Mouse (Mus musculus) heart, adult 11 months (tissue): ENCODE data around the gene Actn4.

Source experiments
- DNase-seq: peaks from one replicate; pipeline ENCODE4 v3.0.0; 2022

The Actn4 gene

DNA sequence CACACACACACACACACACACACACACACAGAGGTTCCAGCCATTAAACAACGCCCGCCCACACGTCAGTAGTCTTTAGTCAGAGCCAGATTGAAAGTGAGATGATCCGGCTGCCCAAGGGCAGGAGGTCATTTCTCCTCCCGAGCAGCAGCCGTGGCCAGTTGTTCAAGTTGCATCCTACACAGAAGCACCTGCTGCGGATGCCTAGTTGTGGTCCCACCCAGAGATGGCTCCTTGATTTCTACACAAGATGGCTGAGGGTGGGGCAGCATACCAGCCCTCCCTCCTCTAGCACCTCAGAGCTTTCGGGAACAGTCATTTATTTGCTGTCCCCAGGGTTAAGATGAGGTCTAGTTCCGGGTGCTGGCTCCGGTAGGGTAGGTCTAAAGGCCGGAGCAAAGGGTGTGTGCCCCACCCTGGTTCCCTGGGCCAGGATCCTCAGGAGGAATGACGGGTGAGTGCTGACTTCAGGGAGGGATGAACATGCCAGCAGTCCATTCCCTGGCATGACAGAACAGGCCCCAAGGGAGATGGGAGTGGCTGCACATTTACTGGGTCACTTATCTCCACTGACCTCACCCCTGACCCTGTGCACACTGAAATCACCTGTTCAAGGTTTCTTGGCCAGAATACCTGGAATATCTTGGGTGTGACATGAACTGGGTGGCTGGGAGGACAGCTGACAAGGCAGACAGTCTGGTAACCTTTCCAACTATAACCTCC lies 7.7 kb upstream of the Actn4 start:
- DNase-seq: peak; percentile 94

DNA sequence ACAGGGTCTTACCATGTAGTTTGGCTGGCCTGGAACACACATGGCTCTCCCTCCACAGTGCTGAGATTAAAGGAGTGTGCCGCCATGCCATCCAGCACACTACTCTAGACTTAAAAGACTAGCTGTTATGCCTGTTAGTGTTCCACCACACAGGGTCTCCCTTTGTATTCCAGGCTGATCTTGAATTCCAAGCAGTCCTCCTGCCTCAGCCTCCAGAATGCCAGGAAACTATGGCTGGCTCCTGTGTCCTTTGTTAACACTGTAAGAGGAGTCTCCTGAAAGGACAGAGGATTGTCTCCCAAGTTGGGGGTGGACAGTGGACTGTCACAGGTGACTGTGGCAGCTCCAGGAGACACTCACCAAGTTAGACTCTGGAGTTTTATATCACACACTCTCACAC lies 7.1 kb upstream of the Actn4 start:
- DNase-seq: peak; percentile 83

DNA sequence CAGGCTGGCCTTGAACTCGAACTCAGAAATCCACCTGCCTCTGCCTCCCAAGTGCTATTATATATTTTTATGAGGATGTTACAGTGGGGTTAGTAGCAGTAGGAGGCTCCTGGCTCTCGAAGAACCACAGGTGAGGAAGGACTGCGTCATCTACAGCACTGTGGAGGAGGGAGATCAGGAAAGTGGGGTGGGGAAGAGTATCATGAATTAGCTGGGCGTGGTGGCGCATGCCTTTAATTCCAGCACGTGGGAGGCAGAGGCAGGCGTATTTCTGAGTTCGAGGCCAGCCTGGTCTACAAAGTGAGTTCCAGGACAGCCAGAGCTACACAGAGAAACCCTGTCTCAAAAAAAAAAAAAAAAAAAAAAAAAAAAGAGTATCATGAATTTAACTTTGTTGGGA lies 6.0 kb upstream of the Actn4 start:
- DNase-seq: peak; percentile 85

DNA sequence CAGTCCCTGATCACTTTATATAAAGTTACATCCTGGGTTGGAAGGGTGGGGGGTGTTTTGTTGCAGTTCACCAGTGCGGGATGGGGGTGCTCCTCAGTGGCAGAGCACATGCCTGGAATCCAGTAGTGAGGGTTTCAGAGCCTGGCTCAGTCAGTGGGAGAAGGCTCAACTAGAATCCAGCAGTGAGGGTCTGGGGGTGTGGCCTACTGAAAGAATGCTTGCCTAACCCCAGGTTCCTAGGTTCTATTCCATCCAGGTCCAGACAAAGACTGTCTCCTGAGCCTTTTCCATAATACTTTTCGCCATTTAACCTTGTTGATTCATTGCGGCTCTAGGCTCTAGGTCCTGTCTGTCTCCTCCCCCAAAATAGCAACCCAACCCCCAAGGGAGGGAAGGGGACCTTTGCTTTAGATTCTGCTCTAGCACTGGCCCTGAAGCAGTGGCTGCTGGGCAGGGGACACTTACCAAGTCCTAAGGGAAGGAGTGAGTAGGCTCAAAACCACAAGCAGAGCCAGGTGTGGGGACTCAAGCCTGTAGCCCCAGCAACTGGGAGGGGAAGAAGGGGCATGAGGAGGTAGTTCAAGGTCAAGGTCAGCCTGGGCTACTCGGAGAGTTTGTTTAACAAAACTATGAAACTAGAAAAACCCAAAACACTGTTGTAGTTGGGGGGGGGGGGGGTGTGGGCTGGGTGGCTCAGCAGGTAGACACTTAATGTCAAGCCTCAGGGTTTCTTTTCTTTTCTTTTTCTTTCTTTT lies 4.8 kb upstream of the Actn4 start:
- peak; percentile 95 for DNase-seq

DNA sequence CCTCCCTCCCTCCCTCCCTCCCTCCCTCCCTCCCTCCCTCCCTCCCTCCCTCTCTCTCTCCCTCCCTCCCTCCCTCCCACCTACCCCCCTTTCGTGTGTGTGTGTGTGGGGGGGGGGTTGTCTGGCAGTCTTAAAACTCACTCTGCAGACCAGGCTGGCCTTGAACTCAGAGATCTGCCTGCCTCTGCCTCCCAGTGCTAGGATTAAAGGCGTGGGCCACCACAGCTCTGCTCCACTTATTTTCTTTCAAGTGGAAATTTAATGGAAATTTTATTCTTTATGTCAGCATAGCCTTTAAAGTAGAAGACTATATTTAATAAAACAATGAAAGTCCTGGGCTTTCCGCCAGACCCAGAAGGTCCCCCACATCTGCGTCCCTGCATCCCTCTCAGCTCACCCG lies 4.0 kb upstream of the Actn4 start:
- DNase-seq: no peak

DNA sequence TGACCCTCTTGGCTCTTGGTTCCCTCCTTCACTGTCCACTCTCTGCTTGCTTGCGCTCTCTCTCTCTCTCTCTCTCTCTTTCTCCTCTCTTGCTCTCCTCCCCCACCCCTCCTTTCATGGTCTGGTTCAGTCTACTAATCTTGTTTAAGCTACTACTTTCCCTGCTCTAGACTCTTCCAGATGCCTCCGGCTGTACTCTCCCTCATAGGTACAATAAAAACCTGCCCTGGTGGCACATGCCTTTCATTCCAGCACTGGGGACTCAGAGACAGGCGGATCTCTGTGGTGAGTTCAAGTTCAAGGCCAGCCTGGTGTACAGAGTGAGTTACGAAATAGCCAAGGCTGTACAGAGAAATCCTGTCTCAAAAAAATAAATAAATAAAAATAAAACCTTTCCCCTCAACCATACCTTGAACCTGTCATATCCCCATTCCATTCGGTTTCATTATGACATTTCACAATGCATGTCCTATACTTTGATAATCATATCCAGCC lies 3.3 kb upstream of the Actn4 start:
- no peak for DNase-seq

DNA sequence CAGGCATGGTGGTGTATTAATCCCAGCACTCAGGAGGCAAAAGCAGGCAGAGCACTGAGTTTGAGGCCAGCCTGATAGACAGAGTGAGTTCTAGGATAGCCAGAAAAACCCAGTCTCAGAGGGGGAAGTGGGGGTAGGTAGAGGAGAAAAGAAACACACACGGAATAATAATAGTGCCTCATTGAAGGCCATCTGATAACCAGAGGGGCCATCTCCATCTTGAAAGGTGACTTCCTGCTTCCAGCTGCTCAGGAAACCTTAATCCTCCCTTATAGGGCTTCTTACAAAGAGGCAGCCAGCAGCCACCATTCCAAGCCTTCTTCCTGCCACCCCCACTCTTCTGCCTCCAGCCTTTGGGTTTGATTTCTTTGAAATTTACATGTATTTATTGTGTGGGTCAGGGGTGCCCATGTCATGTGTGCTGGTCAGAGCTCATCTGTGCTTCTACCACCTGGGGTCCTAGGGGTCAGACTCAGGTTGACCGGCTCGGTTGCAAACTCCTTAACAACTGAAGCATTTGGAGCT lies 1.3 kb upstream of the Actn4 start:
- peak; percentile 90 for DNase-seq

DNA sequence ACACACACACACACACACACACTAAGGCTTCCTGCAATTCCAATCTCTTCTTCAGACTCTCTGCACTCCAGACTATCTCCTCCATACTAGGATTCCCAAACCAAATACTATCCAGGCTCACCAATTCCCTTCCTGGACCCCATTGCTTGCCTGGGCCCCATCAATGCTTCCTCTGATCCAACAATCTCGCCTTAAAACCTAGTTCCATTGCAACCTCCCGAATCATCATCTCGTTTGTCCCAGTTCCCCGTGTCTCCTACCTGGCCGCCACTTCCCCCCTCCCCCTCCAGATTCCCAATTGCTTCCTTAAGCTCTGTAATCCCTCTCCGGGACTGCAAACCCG lies 585 bp downstream of the Actn4 start:
- no peak for DNase-seq

DNA sequence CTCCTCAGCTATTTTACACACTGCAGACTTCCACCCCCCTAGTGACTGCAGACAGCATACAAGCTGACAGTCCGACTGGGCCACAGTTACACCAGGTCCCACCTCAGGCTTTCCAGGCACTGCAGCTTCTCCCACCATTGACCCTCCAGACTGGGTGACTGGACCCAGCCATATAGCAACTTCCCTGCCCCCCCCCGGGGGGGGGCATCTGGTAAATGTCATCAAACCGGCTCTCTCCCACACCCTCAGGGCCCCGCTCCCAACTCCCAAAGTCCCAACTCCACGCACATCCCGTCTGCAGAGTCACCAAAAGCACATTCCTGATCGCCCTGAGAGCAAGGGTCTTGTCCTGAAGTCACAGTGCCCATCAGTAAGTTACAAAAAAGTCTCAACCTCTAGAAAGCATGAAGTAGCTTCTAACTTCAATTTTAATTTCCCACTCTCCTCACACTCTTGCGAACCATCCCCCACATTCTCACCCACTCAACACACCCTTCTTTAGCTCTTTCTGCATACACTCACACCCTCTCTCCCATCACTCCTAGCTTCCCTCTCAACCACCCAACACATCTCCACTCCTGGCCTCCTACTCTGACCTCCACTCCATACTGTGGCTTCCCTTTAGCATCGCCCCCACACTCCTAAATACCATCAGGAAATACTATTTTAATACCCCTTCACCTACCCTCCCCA lies 1.6 kb downstream of the Actn4 start:
- peak; percentile 93 for DNase-seq

DNA sequence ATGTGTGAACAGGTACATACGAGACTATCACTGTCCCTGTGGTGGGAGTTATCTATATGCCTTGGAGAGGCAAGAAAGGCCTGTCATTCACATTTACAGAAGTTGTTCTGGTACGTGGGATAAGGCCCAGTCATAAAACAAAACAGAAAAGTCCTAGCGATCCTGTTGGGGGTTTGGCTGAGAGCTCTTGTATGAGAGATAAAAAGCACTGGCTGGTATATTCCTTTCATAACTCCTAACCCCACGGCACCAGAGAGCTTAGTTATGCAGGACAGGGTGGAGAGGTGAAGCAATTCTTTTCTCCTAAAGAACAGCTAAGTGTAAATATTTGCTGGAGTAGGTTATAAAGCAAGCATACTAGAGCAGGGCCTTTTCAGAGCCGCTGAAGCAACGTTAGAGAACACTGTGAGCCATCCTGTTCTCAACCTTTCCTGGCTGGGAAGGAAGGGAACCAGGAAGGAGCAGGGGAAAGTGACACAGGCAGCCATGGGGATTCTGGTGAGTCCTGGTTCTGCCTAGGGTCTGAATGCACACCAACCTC lies 2.6 kb downstream of the Actn4 start:
- DNase-seq: peak; percentile 92

DNA sequence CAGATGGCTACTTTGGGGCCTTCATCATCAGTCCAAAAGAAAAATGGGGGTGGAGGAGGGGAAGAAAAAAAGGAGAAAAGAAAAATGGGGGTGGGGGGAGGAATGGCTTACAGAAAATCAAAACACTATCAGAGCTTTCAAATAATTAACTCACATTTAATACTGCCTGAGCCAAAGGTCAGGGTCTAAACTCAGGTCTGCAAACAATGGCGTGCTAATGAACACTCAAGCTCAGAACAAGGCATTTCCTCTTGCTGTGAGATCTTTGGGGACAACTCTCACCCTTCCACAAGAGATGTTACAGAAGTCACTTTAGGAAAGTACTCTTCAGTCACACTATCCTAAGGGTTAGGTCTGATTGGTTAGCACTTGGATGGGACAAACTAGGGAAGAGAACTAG lies 3.4 kb downstream of the Actn4 start:
- no peak for DNase-seq

DNA sequence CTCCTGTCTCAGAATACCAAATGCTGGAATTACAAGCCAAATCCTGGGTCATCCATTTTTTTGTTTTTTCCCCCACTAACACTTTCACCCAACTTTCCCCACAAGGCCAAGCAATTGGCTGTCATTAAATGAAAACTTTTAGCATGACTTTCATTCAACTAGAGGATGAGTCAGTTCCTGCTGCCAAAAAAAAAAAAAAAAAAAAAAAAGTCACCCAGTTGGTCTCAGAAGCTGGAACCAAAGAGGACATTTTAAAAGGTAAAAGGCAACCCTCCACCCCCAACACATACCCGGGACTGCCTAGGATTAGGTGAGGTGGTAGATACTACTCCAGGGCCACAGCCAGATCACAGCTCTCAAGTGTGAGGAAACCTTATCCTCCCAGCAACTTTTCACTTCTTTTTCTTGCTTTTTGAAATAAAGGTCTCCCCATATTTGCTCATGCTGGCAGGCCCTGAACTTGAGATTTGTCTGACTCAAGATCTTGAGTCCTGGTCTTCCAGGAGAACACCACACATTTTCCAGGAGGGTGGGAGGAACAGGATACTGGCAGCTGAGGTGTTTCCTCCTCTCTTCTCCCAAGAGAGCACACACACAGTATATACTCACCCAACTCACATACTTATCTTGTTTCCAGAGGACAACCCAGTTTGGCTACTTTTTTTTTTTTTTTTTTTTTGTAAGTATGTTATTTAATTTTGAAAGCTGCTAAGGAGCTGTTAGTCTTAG lies 4.0 kb downstream of the Actn4 start:
- DNase-seq: peak; percentile 92

DNA sequence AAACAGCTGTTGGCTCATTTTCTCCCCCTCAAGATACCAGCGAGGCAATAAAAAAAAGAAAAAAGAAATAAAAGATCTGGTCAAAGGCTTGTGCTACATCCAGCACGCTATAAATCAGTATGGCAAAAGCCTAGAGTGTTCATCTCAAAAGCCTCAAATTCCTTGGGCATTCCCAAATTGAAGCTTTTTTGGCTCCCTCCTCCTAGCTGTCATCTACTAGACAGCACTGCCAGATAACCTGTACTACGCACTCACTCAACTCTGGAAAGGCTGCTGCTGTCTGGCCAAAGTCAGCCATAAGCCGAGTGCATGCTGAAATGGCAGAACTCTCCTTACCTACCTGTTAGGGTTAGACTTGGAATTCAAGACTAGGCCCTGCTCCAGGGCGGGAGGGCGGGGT lies 4.9 kb downstream of the Actn4 start:
- no peak for DNase-seq

DNA sequence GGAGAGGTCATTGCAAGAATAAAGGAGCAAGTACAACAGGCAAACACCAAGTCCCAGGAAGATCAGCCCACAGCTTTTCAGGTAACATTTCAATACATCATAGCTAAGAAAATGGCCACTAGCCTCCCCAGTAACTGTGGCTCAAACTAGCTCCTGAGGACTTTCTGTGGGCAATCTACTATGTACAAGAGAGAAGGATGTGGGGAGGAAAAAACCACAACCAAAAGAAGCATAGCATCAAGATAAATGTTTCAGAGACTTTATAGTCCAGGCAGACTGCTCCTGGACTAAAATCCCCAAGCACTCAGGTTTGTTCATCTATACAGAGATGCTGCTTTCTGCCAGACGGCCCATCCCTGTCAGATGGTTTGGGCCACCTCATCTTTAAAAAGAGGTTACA lies 5.9 kb downstream of the Actn4 start:
- no peak for DNase-seq

DNA sequence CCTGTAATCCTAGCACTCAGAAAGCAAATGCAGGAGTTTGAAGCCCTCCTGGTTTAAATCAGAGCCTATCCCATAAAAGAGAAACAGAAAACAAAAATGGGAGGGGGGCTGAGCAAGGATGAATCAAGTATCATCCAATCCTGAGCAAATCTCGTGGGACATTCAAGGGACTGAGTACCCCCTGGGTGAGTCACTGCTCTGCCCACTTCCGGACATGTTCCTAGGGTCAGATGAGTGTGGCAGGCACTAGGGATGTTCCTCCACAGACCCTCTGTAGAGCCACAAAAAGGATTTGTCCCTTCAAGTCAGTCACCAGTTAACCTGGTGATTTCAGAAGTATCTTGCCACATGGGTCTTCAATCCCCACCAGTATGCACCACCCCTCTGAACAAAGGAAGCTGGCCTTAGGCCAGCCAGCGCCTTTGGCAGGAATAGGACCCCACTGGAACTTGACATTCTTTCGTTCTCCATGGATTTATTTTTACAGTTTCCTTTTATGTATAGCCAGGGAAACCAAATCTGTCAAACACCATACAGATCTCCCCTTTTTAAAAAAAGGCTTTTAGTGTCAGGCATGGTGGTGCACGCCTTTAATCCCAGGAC lies 6.7 kb downstream of the Actn4 start:
- no peak for DNase-seq

DNA sequence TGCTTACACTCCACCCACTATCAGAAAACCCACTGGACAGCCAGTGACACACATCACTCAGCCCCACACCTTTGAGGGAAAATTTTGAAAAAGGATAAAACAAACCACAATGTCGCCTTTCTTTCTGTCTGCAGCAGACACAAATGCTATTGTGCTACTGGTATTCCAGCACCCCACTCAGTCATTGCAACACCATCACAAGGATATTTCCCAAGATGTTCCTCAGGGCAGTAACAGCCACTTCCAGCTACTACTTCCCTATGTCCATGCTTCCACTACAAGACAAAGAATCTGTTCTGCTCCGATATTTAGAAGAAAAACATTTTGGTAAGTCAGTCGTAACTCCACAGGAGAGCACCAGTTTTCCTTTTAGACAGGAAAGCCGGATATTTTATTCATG lies 7.4 kb downstream of the Actn4 start:
- no peak for DNase-seq

DNA sequence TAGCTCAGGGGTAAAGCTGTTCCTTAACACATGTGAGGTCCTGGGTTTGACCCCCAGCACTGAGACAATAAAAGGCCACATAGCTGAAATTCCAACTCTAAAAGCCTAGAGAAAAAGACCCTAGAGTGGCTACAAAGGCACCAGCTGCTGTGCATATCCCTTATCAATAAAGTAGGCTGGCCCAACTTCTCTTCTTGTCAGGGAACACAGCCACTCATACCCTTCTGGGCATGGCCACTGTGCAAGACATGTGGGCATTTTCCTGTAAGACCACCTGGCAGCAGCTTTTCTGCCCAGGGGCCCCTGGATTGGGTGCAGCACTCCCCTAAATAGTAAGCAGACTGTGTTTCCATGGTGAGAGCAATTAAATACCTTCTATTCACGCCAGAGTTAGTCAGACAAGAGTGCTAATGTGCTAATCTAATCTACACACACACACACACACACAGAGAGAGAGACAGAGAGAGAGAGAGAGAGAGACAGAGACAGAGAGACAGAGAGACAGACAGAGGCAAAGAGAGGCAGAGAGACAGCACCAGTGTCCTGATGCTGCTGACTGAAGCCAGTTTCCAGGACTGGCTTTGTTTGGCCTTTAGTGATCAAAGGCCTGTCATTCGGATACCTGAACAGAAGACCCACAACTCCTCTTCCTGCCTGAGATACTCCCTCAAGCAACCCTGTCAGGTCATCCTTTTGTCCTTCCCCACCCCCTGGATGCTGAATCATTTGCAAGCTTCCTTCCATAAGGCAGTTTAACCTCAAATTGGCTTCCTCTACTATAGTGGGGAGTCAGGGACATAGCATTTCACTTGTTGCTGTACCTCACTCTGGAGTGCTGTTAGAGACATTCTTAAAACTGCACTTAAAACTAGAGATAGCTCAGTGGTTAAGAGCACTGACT lies 8.4 kb downstream of the Actn4 start:
- no peak for DNase-seq

DNA sequence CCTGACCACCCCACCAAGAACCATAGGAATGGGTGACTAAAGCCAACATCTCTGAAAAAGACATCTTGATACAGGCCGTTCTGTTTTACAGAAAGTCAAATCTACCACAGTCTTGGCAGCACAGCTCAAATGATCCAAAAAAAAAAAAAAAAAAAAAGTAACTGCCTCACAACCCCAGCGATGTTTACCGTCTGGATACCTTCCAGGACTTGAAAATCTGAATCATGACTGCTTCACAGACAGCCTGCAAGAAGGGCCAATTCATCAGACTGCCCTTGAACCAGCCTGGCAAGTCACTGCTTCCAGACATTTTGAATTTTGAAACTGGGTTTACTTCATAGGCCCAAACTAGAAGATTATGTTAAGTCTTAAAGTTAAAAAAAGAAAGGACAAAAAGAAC lies 9.4 kb downstream of the Actn4 start:
- no peak for DNase-seq

DNA sequence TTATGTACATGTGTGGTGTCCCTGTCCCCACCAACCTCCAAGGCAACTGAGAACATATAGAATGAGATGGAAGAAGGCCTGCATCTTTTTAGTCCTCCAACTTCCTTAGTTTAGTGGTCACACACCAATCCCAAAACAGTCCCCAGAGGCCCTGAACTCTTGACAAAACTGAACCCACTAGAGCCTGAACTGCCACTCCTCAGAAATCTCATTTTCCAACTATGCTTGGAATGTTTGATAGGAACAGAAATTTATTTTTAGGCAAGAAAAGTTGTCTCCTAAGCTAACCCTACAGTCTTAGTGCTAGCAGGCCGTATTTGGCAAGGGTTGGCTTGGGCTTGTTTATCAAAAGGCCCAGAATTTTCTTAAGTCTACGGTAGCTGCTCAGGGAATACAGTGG lies 10.4 kb downstream of the Actn4 start:
- peak; percentile 91 for DNase-seq

DNA sequence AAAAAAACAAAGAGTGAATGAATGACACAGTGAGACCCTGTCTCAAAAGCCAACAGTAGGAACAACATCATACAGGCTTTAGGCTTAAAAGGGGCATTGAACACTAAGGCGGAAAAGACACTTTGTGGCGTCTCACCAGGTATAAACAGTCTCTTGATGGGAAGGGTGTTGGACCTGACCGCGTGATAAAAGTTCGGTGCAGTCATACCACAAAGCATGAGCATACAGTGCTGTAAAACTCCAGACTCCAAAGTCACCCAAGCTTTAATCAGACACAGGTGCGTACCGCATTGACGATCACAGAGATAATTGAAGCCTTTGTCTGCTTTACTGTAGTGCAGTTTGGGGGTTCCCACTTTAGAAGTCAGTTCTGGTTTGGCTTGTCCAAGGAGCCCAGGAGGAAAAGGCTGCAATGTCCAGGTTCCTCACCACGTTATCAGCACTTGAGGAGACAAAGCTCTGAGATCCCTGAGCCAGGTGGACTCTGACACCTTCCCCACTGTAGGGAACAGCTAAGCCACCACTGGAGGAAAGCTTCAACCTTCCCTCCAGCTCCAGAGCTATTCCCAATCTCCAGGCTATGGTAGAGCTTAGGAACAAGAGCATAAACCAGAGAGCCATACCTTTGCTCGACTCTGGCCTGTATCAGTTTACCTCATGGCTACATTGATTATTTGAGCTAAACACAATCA lies 11.6 kb downstream of the Actn4 start:
- peak; percentile 83 for DNase-seq

DNA sequence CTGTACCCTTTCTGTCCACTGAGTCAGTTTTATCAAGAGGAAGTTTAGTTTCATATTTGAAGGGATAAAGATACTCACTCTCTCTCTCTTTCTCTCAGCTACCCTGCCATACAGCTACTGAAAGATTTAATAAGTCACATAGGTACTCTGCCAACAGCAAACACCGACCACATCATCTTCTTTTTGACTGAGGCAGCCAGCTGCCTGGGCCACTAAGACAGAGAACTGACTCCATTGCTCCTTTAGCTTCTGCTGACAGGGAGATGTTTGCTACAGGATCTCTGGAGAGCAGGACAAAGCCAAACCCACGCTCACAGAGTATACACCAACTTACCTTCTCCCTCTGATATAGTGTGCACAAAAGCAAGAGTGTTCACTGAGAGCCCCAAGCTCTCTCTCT lies 12.8 kb downstream of the Actn4 start:
- DNase-seq: no peak
